Mouse (Mus musculus) E14TG2a.4 (cell line): ENCODE measurements around the gene Pdk2.

ENCODE experiments used
- CTCF ChIP-seq: conservative IDR thresholded peaks from 2 replicates; pipeline ENCODE4 v1.5.1; 2014; ENCODE audit warnings: low read length
- NANOG ChIP-seq: IDR thresholded peaks from 2 replicates; pipeline ENCODE4 v1.6.1; 2014; ENCODE audit warnings: borderline replicate concordance, low read length, mixed read lengths
- POU5F1 ChIP-seq: IDR thresholded peaks from 2 replicates; pipeline ENCODE4 v1.6.1; 2014; ENCODE audit warnings: low read length, borderline replicate concordance

DNA sequence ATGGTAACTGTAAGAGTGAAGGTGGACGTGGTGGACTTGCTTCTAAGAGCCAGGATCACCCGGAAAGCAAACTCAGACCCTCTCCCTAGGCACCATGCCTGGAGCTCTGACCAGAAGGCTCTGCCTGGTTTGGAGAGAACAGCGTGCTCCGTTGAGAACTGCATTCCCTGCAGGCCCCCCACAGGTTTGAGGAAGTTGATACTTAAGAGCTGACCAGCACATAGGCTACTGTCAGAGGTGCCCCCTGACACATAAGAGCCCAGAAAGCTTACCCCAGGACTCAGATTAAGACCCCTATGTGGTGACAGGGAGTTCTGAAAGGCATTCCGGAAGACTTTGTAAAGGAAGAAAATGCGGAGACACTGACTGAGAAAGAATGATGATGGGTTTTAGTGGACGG lies 47.1 kb upstream of the Pdk2 start:
- no peak for TF ChIP-seq CTCF
- no peak for TF ChIP-seq POU5F1
- TF ChIP-seq NANOG: no peak
